Mouse (Mus musculus): ENCODE results near the gene Tmem176b.

DNA sequence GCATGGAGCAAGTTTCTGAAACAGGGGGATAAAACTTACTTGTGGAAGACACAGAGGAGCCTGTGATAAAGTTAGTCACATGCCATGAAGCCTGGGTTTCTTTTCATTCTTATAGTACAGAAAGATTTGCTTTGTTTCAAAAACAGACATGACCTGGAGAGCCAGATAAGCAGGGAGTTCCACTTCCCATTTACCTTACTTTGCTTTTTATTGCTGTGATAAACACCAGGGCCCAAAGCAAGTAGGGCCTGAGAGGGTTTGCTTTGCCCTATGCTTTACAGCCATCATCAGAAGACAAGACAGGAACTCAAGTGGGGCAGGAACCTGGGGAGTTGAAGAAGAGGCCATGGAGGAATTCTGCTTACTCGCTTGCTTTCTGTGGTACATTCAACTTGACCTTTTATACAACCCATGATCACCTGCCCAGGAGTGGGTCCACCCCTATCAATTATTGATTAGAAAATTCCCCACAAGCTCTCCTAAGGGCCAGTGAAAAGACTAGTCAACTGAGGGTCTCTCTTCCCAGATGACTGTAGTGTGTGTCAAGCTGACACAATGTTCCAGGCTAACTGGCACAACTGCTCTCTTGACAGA is 24.0 kb upstream of the Tmem176b start:
- no peak for TF ChIP-seq ZNF384 (IDR thresholded peaks at IDR 0.05; ENCODE audit: low read depth, low read length)
- TF ChIP-seq HCFC1 (IDR thresholded peaks at IDR 0.05; ENCODE audit: borderline replicate concordance, insufficient read depth, low read length), result no peak
- no peak for TF ChIP-seq CHD2 (IDR thresholded peaks at IDR 0.05; ENCODE audit: low read depth, low read length)
- no peak for TF ChIP-seq MAFK (IDR thresholded peaks at IDR 0.05; ENCODE audit: insufficient read depth, low read depth, low read length)
